Mouse (Mus musculus) liver, embryonic 14.5 days (tissue): ENCODE measurements around the gene Sgcd. TPM values are rescaled to one million over a fixed set of nuclear protein-coding genes. Genes with fewer than 3 reads are reported as not detected.
A peak's percentile ranks its signal among the peaks of the same experiment; 100 is the strongest.

ENCODE experiments used
- ATAC-seq: fragments of 200-750 bp; cut with Nextera tagmentation; 2 replicates; pipeline ENCODE4 v1.8.0; 2017; ENCODE audit warnings: moderate number of reproducible peaks, mild to moderate bottlenecking, moderate library complexity; ENCODE audit not compliant: insufficient read depth
- DNase-seq, 3 experiments: peaks; one replicate each; pipeline ENCODE4 v3.0.0-alpha.2; 2012 to 2013; ENCODE audit warnings: low read depth in 3 of 3, low spot score in 3 of 3
- H3K27ac ChIP-seq: fragments of 300-500 bp; sonication (generic); 2 replicates; pipeline ENCODE4 v1.5.1; 2014; ENCODE audit warnings: moderate library complexity, mild to moderate bottlenecking, control low read depth, inconsistent platforms
- H3K27me3 ChIP-seq: fragments of 300-500 bp; sonication (generic); 2 replicates; pipeline ENCODE4 v1.6.1; 2014; ENCODE audit warnings: mild to moderate bottlenecking, low read length, moderate library complexity; ENCODE audit not compliant: control insufficient read depth, insufficient read depth
- H3K36me3 ChIP-seq: fragments of 300-500 bp; sonication (generic); replicated peaks from 2 replicates; pipeline ENCODE4 v1.6.1; 2014; ENCODE audit warnings: low read depth; ENCODE audit not compliant: control insufficient read depth, insufficient read depth
- H3K4me1 ChIP-seq, 2 experiments: fragments of 200-500 bp in 1 of 2; fragments of 300-500 bp in 1 of 2; sonication (generic) in 1 of 2; replicated peaks; 2 replicates each; pipeline ENCODE4 v1.6.1; 2012 to 2014; ENCODE audit warnings: antibody characterized with exemption in 1 of 2, inconsistent platforms in 1 of 2, low read length in 1 of 2; ENCODE audit not compliant: control insufficient read depth in 2 of 2, insufficient read depth in 2 of 2
- H3K4me2 ChIP-seq: fragments of 300-500 bp; sonication (generic); 2 replicates; pipeline ENCODE4 v1.6.1; 2014; ENCODE audit warnings: low read depth, mild to moderate bottlenecking, control low read depth, moderate library complexity
- H3K4me3 ChIP-seq, 2 experiments: fragments of 200-500 bp in 1 of 2; fragments of 300-500 bp in 1 of 2; sonication (generic) in 1 of 2; 2 replicates each; pipeline ENCODE4 v1.5.1; 2012 to 2014; ENCODE audit warnings: low read depth in 2 of 2, low read length in 2 of 2, mild to moderate bottlenecking in 2 of 2, control low read depth in 1 of 2, inconsistent platforms in 1 of 2, moderate library complexity in 1 of 2; ENCODE audit not compliant: insufficient read depth in 1 of 2
- H3K9ac ChIP-seq: fragments of 300-500 bp; sonication (generic); replicated peaks from 2 replicates; pipeline ENCODE4 v1.6.1; 2014; ENCODE audit warnings: mild to moderate bottlenecking, control low read depth, moderate library complexity
- H3K9me3 ChIP-seq: fragments of 300-500 bp; sonication (generic); 2 replicates; pipeline ENCODE4 v1.6.1; 2016; ENCODE audit warnings: low read length, mixed read lengths; ENCODE audit not compliant: control insufficient read depth
- CTCF ChIP-seq: IDR thresholded peaks from 2 replicates; pipeline ENCODE4 v1.5.1; 2016; ENCODE audit warnings: antibody characterized with exemption, low read depth, control low read depth
- EP300 ChIP-seq: IDR thresholded peaks from 2 replicates; pipeline ENCODE4 v1.6.1; 2016; ENCODE audit warnings: antibody characterized with exemption, low read depth
- WGBS: fragments of 180-500 bp; shearing (Covaris S2); extraction: QIAGEN DNeasy Blood & Tissue Kit; methylation state at CpG from one replicate; pipeline ENCODE4 v1.1.7; 2014; ENCODE audit not compliant: insufficient replicate concordance; 5-methylcytosine and 5-hydroxymethylcytosine counted together
- polyA plus RNA-seq, 2 experiments: library from polyadenylated mRNA; depleted of rRNA in 1 of 2; stranded (reverse) in 1 of 2; unstranded in 1 of 2; fragments of >200 nt; fragmentation: Nextera tagmentation in 1 of 2; extraction: Ambion mirVana in 1 of 2; gene quantifications; 2 replicates each; pipeline versions ENCODE4 v1.2.1 to v1.2.3; 2012 to 2014

Sgcd gene
- polyA plus RNA-seq, 2 experiments = 0.04 to 0.08 TPM

GRCm38 (mm10) chr11:46904281-46904680 is 1084.5 kb downstream of the Sgcd start:
- Histone ChIP-seq H3K9ac (no peak overlapping the region), H3K4me2 (no peak overlapping the region), H3K4me1 (no peaks in the 10 kb centered on the region), H3K4me3 (no peak overlapping the region), H3K27me3 (no peaks in the 10 kb centered on the region), H3K9me3 (no peaks in the 10 kb centered on the region), H3K36me3 (no peaks in the 10 kb centered on the region), H3K27ac (no peak overlapping the region)
- ATAC-seq (no peak), DNase-seq (no peak)
- WGBS = 52% methylated on average over 1 of the region's 1 CpGs
- TF ChIP-seq CTCF (no peak), EP300 (no peak)

- H3K9me3 ChIP-seq = no peaks in the 10 kb centered on the region
- no peaks in the 10 kb centered on the region for H3K36me3 ChIP-seq
- TF ChIP-seq CTCF = no peak
- no peak for TF ChIP-seq EP300
- H3K9ac ChIP-seq = no peak overlapping the region
- no peak overlapping the region for H3K4me3 ChIP-seq
- ATAC-seq (no peak), DNase-seq (no peak)
- no peak overlapping the region for H3K4me2 ChIP-seq
- 59% methylated on average over 3 of the region's 3 CpGs for WGBS
- no peak overlapping the region for H3K27ac ChIP-seq
- H3K27me3 ChIP-seq = no peaks in the 10 kb centered on the region
- H3K4me1 ChIP-seq = no peaks in the 10 kb centered on the region
Observed at GRCm38 (mm10) chr11:46889093-46889492, 1099.7 kb downstream of the Sgcd start.

- WGBS = 56% methylated on average over 2 of the region's 2 CpGs
- TF ChIP-seq EP300 (no peak), CTCF (no peak)
- DNase-seq = no peak
- Histone ChIP-seq H3K4me3 (no peak overlapping the region), H3K4me1 (no peaks in the 10 kb centered on the region), H3K4me2 (no peak overlapping the region), H3K9me3 (no peaks in the 10 kb centered on the region), H3K9ac (no peak overlapping the region), H3K27ac (no peak overlapping the region), H3K27me3 (no peaks in the 10 kb centered on the region), H3K36me3 (no peaks in the 10 kb centered on the region)
- ATAC-seq = no peak
Observed at GRCm38 (mm10) chr11:46882456-46882855, 1106.3 kb downstream of the Sgcd start.

GRCm38 (mm10) chr11:46875774-46876173 is 1113.0 kb downstream of the Sgcd start:
- WGBS = 43% methylated on average over 1 of the region's 1 CpGs
- Histone ChIP-seq H3K36me3 (no peaks in the 10 kb centered on the region), H3K27me3 (no peaks in the 10 kb centered on the region), H3K4me2 (no peak overlapping the region), H3K9ac (no peak overlapping the region), H3K9me3 (no peaks in the 10 kb centered on the region), H3K4me3 (no peak overlapping the region), H3K27ac (no peak overlapping the region), H3K4me1 (no peaks in the 10 kb centered on the region)
- DNase-seq (no peak), ATAC-seq (no peak)
- TF ChIP-seq EP300 (no peak), CTCF (no peak)

DNA sequence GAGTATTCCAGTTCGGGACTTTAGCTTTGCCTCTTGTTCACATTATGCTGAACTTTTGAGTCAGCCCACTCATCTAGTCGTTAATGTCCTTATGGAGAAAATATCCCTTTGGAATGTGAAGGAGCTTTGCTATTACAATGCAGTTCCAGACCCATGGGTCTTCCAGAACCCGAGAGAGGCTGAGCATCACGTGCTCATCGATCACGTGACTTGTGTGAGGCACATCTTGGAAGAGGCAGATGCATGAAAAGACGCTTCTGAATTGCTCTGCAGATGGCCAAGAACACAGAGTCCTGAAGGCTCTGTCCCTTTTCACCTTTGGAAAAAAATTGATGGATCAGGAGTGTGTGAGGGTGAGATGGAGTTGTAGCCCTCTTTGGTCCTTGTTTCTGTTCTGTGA is 1120.2 kb downstream of the Sgcd start:
- Histone ChIP-seq H3K4me3 (no peak overlapping the region), H3K4me2 (no peak overlapping the region), H3K27ac (no peak overlapping the region), H3K4me1 (no peaks in the 10 kb centered on the region), H3K36me3 (no peaks in the 10 kb centered on the region), H3K9ac (no peak overlapping the region), H3K9me3 (no peaks in the 10 kb centered on the region), H3K27me3 (no peaks in the 10 kb centered on the region)
- TF ChIP-seq EP300 = no peak
- no peak for TF ChIP-seq CTCF
- WGBS = 59% methylated on average over 7 of the region's 7 CpGs
- DNase-seq (no peak), ATAC-seq (no peak)

DNA sequence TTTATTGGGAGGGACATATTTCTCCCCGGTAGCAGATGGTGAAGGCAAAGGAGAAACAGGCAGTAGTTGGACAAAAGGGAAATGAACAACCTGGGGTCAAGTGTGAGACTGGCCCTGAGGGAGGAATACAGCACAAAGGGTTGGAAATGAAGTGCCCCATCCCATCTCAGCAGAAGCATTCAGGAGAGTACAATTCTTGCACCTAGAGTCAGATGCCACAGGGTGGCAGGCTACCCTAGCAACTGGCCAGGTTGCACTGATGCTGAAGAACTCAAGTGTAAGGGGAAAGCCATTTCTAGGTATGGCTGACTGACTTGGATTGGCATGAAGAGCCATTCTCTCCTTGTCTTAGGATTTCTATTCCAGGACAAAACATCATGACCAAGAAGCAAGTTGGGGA is 1124.0 kb downstream of the Sgcd start:
- Histone ChIP-seq H3K4me1 (no peaks in the 10 kb centered on the region), H3K4me3 (no peak overlapping the region), H3K4me2 (no peak overlapping the region), H3K9ac (no peak overlapping the region), H3K9me3 (no peaks in the 10 kb centered on the region), H3K27ac (no peak overlapping the region), H3K36me3 (no peaks in the 10 kb centered on the region), H3K27me3 (no peaks in the 10 kb centered on the region)
- no peak for ATAC-seq
- peak; percentile 25 for TF ChIP-seq CTCF
- TF ChIP-seq EP300 = no peak
- no peak for DNase-seq
- WGBS = 73% methylated on average over 1 of the region's 1 CpGs
